Mouse (Mus musculus) embryonic facial prominence, embryonic 13.5 days (tissue): ENCODE results near the gene Ifi47. TPM values are rescaled to one million over a fixed set of nuclear protein-coding genes. Genes with fewer than 3 reads are reported as not detected.
"Not testable (repeated sequence)": the region's sequence is repeated elsewhere in the genome, so short reads cannot be mapped to it uniquely, and the experiment has no call there.

Source experiments
- ATAC-seq: fragments of 200-750 bp; cut with Nextera tagmentation; 2 replicates; pipeline ENCODE4 v1.8.0; 2017; ENCODE audit warnings: low read depth; ENCODE audit not compliant: insufficient number of reproducible peaks, insufficient read depth, low FRiP score, low TSS enrichment
- H3K27ac ChIP-seq: fragments of 300-500 bp; sonication (generic); 2 replicates; pipeline ENCODE4 v1.5.1; 2015; ENCODE audit warnings: moderate library complexity, mild to moderate bottlenecking, inconsistent platforms
- H3K27me3 ChIP-seq: fragments of 300-500 bp; sonication (generic); 2 replicates; pipeline ENCODE4 v1.6.1; 2015; ENCODE audit warnings: mild to moderate bottlenecking, inconsistent platforms
- H3K36me3 ChIP-seq: fragments of 300-500 bp; sonication (generic); 2 replicates; pipeline ENCODE4 v1.6.1; 2015; ENCODE audit warnings: mild to moderate bottlenecking, inconsistent platforms
- H3K4me1 ChIP-seq: fragments of 300-500 bp; sonication (generic); 2 replicates; pipeline ENCODE4 v1.6.1; 2015; ENCODE audit warnings: inconsistent platforms
- H3K4me2 ChIP-seq: fragments of 300-500 bp; sonication (generic); 2 replicates; pipeline ENCODE4 v1.6.1; 2015; ENCODE audit warnings: moderate library complexity, mild to moderate bottlenecking, inconsistent platforms
- H3K4me3 ChIP-seq: fragments of 300-500 bp; sonication (generic); 2 replicates; pipeline ENCODE4 v1.5.1; 2015; ENCODE audit warnings: mild to moderate bottlenecking, inconsistent platforms
- H3K9ac ChIP-seq: fragments of 300-500 bp; sonication (generic); 2 replicates; pipeline ENCODE4 v1.6.1; 2015; ENCODE audit warnings: mild to moderate bottlenecking, inconsistent platforms
- H3K9me3 ChIP-seq: fragments of 300-500 bp; sonication (generic); 2 replicates; pipeline ENCODE4 v1.6.1; 2016; ENCODE audit warnings: inconsistent platforms
- WGBS: fragments of 180-500 bp; shearing (Covaris S2); methylation state at CpG from one replicate; pipeline ENCODE4 v1.1.7; 2015; ENCODE audit warnings: mixed read lengths; 5-methylcytosine and 5-hydroxymethylcytosine counted together
- polyA plus RNA-seq: library from polyadenylated mRNA; unstranded; fragments of >200 nt; fragmentation: Nextera tagmentation; extraction: Ambion mirVana; gene quantifications from 2 replicates; pipeline ENCODE4 v1.2.1, GENCODE M21; 2015

Ifi47 gene
- 0.72 and 1.8 TPM in 2 replicates for polyA plus RNA-seq

- H3K27me3 ChIP-seq, H3K4me3 ChIP-seq, H3K9me3 ChIP-seq, H3K9ac ChIP-seq, H3K4me2 ChIP-seq, H3K36me3 ChIP-seq, H3K27ac ChIP-seq, ATAC-seq, H3K4me1 ChIP-seq: not testable (repeated sequence)
- 60% methylated on average over 6 of the region's 6 CpGs for WGBS
Observed at GRCm38 (mm10) chr11:49076001-49076757, at the start of gene Ifi47. Gene Ifi47, plus strand, starts transcription at chr11:49076587.

GRCm38 (mm10) chr11:49050064-49050463 lies 26.3 kb upstream of the Ifi47 start:
- not testable (repeated sequence) for H3K27ac ChIP-seq, H3K9ac ChIP-seq, H3K9me3 ChIP-seq, H3K27me3 ChIP-seq, H3K36me3 ChIP-seq, ATAC-seq, H3K4me1 ChIP-seq, H3K4me2 ChIP-seq, H3K4me3 ChIP-seq

GRCm38 (mm10) chr11:49051093-49051891 lies 25.1 kb upstream of the Ifi47 start, which contains the start of gene 9930111J21Rik2:
Gene 9930111J21Rik2, minus strand, starts transcription at chr11:49051242.
- H3K36me3 ChIP-seq, H3K27me3 ChIP-seq, H3K4me2 ChIP-seq, H3K4me3 ChIP-seq, H3K4me1 ChIP-seq, H3K27ac ChIP-seq, ATAC-seq, H3K9me3 ChIP-seq, H3K9ac ChIP-seq: not testable (repeated sequence)
- WGBS = 86% methylated on average over 1 of the region's 6 CpGs

GRCm38 (mm10) chr11:49051894-49052293 lies 24.5 kb upstream of the Ifi47 start:
- ATAC-seq, H3K4me1 ChIP-seq, H3K9me3 ChIP-seq, H3K4me3 ChIP-seq, H3K4me2 ChIP-seq, H3K27ac ChIP-seq, H3K36me3 ChIP-seq, H3K27me3 ChIP-seq, H3K9ac ChIP-seq: not testable (repeated sequence)
- no CpG with 5 or more reads among the region's 5 CpGs for WGBS

- H3K4me1 ChIP-seq, H3K36me3 ChIP-seq, H3K27me3 ChIP-seq, H3K4me3 ChIP-seq, H3K27ac ChIP-seq, H3K9me3 ChIP-seq, H3K9ac ChIP-seq, ATAC-seq, H3K4me2 ChIP-seq: not testable (repeated sequence)
- WGBS = 65% methylated on average over 2 of the region's 3 CpGs
Observed at GRCm38 (mm10) chr11:49060061-49060460, 16.3 kb upstream of the Ifi47 start.

- H3K4me3 ChIP-seq, H3K9ac ChIP-seq, H3K4me2 ChIP-seq, ATAC-seq, H3K9me3 ChIP-seq, H3K27ac ChIP-seq, H3K4me1 ChIP-seq, H3K36me3 ChIP-seq, H3K27me3 ChIP-seq: not testable (repeated sequence)
- WGBS = 71% methylated on average over 2 of the region's 2 CpGs
Observed at GRCm38 (mm10) chr11:49061865-49062264, 14.5 kb upstream of the Ifi47 start.

- not testable (repeated sequence) for H3K27me3 ChIP-seq, H3K4me3 ChIP-seq, H3K9ac ChIP-seq, H3K9me3 ChIP-seq, ATAC-seq, H3K27ac ChIP-seq, H3K36me3 ChIP-seq, H3K4me2 ChIP-seq, H3K4me1 ChIP-seq
- 69% methylated on average over 5 of the region's 5 CpGs for WGBS
Observed at GRCm38 (mm10) chr11:49063713-49064469, 12.5 kb upstream of the Ifi47 start, which contains the start of gene Tgtp2. Gene Tgtp2, minus strand, starts transcription at chr11:49064206.

- Histone ChIP-seq H3K4me2 (no peak overlapping the region), H3K27ac (no peak overlapping the region), H3K4me3 (no peak overlapping the region), H3K27me3 (no peaks in the 10 kb centered on the region), H3K9ac (no peak overlapping the region), H3K9me3 (no peaks in the 10 kb centered on the region), H3K4me1 (no peaks in the 10 kb centered on the region), H3K36me3 (no peaks in the 10 kb centered on the region)
- no peak for ATAC-seq
- WGBS = 89% methylated on average over 1 of the region's 1 CpGs
Observed at GRCm38 (mm10) chr11:49068358-49068757, 8.0 kb upstream of the Ifi47 start.

GRCm38 (mm10) chr11:49077012-49077411 lies 625 bp downstream of the Ifi47 start:
- no peaks in the 10 kb centered on the region for H3K36me3 ChIP-seq
- H3K4me1 ChIP-seq = no peaks in the 10 kb centered on the region
- H3K27me3 ChIP-seq = no peaks in the 10 kb centered on the region
- no peak overlapping the region for H3K9ac ChIP-seq
- H3K9me3 ChIP-seq = no peaks in the 10 kb centered on the region
- WGBS = 48% methylated on average over 1 of the region's 1 CpGs
- no peak overlapping the region for H3K4me2 ChIP-seq
- H3K4me3 ChIP-seq = no peak overlapping the region
- no peak overlapping the region for H3K27ac ChIP-seq
- no peak for ATAC-seq

GRCm38 (mm10) chr11:49078719-49079118 lies 2.3 kb downstream of the Ifi47 start:
- H3K36me3 ChIP-seq = no peaks in the 10 kb centered on the region
- H3K4me2 ChIP-seq = no peak overlapping the region
- no peak overlapping the region for H3K27ac ChIP-seq
- no peaks in the 10 kb centered on the region for H3K4me1 ChIP-seq
- WGBS = 83% methylated on average over 3 of the region's 3 CpGs
- no peak overlapping the region for H3K9ac ChIP-seq
- H3K4me3 ChIP-seq = no peak overlapping the region
- ATAC-seq = no peak
- H3K9me3 ChIP-seq = no peaks in the 10 kb centered on the region
- H3K27me3 ChIP-seq = no peaks in the 10 kb centered on the region

- Histone ChIP-seq H3K9me3 (no peaks in the 10 kb centered on the region), H3K36me3 (no peaks in the 10 kb centered on the region), H3K4me3 (no peak overlapping the region), H3K4me1 (no peaks in the 10 kb centered on the region), H3K4me2 (no peak overlapping the region), H3K27me3 (no peaks in the 10 kb centered on the region), H3K27ac (no peak overlapping the region), H3K9ac (no peak overlapping the region)
- 84% methylated on average over 1 of the region's 1 CpGs for whole genome bisulfite sequencing
- no peak for ATAC-seq
Observed at GRCm38 (mm10) chr11:49080636-49081035, 4.2 kb downstream of the Ifi47 start.
